Mouse (Mus musculus): ENCODE measurements around the gene Tmed10.
A peak's percentile ranks its signal among the peaks of the same experiment; 100 is the strongest.

The Tmed10 gene

DNA sequence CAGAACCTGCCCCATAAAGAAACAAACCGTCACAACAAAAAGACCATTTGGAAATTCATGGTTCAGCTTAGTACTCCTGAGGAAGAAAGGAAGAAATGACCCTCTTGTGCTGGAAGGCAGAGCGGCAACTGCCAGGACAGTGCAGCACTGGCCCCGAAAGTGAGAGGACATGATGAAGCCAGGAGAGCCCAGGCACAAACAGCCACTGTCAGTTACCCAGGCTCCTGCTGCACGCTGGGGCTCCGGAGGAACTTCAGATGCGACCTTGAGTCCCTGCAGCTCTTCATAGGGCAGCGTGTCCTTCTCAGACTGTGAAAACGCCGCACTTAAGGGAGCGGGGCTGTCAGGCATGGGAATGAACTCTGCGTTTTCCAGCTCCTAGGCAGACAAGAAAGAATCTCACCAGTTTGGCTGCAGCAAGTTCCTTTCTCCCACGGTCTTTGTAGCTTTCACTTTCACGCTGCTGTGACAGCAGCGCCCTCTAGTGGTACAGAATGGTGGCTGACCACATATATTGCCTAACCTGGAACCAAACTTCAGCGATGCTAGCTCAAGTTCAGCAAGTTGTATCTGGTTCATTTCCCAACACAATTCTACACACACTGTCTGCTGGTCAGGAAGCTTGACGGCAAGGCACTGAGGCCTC lies 69.3 kb downstream of the Tmed10 start:
- peak; percentile 91 for DNase-seq

DNA sequence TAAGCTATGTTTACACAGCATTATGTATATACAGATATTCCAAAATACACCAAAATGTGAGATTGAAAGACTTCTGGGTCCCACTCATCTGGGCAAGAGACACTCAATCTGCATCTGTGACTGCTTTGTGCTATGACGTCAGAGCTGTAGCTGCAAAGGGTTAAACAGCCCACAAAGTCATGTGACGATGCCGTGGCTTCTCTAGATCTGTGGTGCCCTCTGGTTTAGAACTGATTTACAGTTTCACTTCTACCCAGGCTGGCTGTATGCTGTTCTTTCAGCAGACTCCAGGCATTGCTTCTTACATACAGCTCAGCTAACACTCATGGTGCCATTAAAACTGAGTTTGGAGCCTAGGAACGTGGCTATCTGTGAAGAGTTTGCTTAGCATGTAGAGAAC lies 69.9 kb downstream of the Tmed10 start:
- DNase-seq = peak; percentile 38

- DNase-seq = peak; percentile 75
Measured at GRCm38 (mm10) chr12:85303256-85303655, 71.4 kb downstream of the Tmed10 start.

DNA sequence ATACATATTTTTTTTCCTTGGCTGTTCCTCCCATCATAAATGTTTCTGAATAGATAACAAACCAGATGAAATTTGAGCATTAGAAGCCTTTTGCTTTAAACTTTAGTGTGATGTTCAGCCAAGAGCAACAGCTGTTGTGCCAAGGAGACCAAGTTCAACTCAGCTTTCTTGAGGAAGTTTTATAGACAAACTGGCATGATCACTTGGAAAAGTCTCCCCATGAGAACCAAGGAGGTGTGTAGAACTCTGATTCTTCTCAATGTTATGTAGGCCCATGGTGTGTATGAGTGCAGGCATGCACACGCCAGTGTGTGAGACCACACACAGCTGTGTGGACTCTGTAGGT lies 75.8 kb downstream of the Tmed10 start:
- DNase-seq = peak; percentile 35

DNA sequence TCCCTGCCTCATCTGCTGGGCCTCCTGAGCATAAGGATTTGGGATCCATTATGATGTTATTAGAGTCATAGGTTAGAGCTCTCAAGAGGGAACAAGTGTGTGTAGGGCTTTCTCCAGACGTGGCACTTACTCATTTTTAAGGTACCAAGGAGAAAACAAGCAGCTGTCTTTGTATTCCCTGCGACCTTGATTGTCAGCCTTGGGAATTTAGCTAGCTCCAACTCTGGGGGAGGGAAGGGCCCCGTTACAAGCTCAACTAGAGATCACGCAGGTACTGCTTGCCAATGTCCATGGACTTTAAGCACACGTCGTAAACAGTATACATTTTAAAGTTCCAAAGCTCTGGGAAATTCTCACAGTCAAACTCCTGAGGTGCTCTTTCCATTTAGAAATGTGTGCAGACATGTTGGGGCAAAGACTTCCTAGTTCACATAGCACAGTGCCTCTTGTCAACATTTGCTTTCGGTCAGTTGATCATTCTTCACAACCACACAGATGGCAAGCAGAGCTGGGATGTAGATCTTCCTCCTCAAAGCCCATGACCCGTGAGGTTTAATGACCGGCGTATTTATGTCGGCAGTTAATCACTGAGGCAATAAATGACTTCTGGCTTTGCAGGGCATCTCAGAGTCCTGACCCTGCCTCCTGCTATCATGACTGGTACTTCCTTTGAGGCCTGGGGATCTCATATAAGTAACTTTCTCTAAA lies 76.4 kb downstream of the Tmed10 start:
- DNase-seq = peak; percentile 34

DNA sequence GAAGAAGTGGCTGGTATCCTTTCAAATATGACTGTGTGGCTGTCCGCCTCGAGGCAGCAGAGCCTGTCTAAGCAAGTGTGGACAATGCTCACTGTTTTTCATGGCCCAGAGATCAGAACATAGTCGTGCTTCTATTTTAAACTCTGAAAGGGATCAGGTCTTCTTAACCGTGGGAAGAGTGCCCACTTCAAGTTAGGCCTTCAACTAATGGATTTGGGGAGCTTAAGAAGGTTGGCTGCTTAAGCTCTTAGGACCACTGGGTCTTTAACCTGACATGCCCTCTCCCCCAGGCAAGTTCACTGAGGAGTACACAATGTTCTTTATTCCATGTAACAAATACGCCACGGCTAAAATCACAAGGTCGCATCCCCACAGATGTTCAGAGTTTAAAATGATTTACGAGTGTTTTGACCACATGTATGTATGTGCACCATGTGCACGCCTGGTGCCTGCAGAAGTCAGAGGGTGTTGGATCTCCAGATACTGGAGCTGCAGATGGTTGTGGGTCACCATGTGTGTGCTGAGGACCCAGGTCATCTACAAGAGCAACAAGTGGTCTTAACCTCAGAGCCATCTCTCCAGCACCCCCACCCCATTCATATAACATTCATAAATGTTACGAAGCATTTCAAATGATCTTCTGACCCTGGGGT lies 77.2 kb downstream of the Tmed10 start:
- DNase-seq = peak; percentile 36

- no peak for DNase-seq
Measured at GRCm38 (mm10) chr12:85296915-85297314, 77.7 kb downstream of the Tmed10 start.

DNA sequence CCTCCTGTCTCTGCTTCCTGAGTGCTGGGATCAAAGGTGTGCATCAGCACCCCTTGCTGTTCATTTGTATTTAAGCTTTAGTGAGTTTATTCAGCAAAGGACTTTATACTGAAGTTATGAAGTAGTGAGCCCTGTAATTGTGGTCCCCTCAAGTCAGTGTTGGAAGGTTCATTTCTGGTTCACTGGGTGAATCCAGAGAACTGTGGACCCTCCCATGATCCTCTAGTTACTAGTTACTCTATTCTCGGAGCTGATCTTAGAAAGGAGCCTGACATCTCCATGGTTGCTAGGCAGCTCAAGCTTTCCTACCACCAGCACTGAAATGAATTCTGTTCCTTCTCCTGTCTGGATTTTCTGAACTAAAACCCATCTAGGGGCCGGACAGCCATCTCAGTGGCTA lies 79.1 kb downstream of the Tmed10 start:
- DNase-seq = peak; percentile 60

DNA sequence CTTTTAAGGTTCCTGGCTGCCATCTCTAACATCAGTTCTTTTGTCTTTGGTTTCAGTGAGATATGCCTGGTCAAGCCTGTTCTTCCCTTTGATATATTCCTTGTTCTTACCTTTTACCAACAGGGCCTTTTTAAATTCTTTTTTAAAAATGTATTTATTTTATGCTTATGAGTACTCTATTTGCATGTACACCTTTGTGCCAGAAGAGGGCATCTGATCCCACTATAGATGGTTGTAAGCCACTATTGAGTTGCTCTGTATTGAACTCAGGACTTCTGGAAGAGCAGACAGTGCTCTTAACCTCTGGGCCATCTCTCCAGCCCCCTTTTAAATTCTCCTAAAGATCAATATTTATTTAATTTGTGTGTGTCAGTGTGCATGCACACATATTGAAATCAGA lies 81.7 kb downstream of the Tmed10 start:
- no peak for DNase-seq

DNA sequence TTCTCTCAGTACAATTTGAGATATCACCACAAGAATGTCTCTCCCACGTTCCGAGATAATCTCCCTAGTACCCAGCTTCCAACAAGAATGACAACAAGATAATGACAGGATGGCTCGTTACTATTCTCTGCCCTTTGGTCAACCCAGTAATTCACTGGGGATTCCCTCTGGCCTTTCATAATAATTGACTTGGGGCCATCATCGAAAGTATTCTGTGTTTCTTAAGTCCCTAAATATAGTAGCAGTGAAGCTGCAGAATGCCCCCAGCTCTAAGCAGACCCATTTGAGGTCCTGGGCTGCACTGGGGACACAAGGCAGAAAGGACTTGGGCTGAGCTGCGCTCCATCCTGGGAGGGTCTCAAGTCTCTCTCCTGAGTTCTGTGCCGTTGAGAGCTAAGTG lies 82.4 kb downstream of the Tmed10 start:
- no peak for DNase-seq

DNA sequence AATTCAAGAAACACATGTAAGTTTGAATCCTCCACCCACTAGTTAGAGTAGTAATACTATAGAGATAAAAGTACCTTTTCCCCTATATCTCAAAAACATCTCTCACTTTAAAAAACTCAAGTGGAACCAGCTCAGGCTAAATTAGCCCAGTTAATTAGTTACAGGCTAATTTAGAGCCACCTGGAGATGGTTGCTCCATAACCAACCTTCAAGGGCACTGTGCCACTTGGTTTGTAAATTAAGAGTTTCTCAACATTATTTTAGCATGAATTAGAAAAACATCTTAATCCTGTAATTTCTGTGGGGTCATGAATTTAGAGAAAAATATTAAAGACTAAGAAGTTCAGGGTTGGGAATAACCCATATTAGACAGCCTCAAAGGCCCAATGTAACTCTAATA lies 83.1 kb downstream of the Tmed10 start:
- DNase-seq = peak; percentile 75

DNA sequence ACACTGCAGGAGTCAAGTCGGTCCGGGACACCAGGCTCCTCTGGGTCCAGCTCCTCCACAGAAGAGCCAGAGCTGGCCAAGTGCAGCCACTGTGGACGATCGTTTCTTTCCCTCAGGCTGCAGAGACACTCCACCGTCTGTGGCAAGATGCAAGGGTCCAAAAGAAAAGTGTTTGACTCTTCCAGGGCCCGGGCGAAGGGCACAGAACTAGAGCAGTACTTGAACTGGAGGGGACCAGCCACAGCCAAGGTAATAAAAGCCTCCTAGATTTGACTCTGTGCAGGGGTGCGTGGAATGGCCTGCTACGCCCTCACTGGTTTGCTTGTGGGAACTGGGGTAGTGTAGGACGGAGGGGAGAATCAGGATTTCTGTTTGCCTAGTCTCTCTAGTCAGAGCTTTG lies 84.0 kb downstream of the Tmed10 start:
- peak; percentile 60 for DNase-seq
